ENCODE assay signal across 28 mouse cellular contexts in the genomic region with DNA sequence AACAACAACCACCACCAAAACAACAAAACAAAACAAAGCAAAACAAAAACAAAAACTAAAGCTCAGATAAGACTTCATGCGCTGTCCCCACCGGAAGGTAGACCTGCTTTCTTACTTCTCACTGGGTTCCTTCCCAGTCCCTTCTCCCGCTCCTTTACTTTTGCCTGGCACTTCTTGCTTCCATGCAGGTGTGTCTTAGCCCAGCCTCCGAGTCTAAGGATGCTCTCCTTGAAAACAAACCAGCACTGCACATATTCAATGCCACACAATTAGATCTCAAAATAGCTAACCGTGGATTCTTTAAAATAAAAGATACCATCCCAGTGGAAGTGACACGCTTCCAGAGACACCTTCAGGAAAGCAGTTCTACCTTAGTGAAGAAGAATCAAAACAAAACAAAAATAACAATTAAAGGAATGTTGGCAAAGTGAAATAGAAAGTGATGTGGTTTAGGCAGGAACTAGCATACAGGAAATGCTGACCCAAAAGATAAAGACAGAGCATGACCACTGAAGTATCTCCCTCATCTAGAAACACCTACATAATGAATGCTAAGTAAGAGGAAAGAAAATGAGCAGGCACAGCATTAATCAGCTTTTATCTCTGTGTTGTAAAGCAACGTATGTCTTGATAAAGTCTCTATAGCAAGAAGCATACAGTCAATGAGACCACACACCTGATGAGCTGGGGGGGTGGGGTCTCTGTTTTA.
A peak's percentile ranks its signal among the peaks of the same experiment; 100 is the strongest.
DNase-seq lines count a peak whose midpoint lies in the region; ATAC-seq lines count a peak whose summit lies in the region.
"Had no signal": no experiment of that assay in that cellular context is flagged by ENCODE, and none has a peak within 500 bp of the region (broad histone marks: within the 10 kb centered on the region; RNA-seq: fewer than 3 reads in every experiment).

No protein-coding gene starts in this region.

- H3K9ac ChIP-seq in midbrain, embryonic 11.5 days (ENCODE audit: low read length): no peak overlapping the region
- no peak overlapping the region for H3K9ac ChIP-seq in midbrain, embryonic 14.5 days (replicated peaks; ENCODE audit: low read length)
- H3K9ac ChIP-seq: embryonic facial prominence, embryonic 12.5 days; embryonic facial prominence, embryonic 15.5 days; forebrain, embryonic 12.5 days; forebrain, embryonic 15.5 days; hindbrain, embryonic 14.5 days; intestine, embryonic 15.5 days had no signal

- H3K9me3 ChIP-seq in midbrain, embryonic 11.5 days (ENCODE audit: control insufficient read depth, low read length): no peaks in the 10 kb centered on the region
- H3K9me3 ChIP-seq in midbrain, embryonic 14.5 days (ENCODE audit: control insufficient read depth, low read length): no peaks in the 10 kb centered on the region
- H3K9me3 ChIP-seq: embryonic facial prominence, embryonic 12.5 days; embryonic facial prominence, embryonic 15.5 days; forebrain, embryonic 12.5 days; forebrain, embryonic 15.5 days; intestine, embryonic 15.5 days had no signal

- ATAC-seq in midbrain, embryonic 11.5 days (ENCODE audit: low FRiP score): no peak
- no peak for ATAC-seq in midbrain, embryonic 14.5 days (ENCODE audit: low FRiP score, low TSS enrichment)
- peak; percentile 88 for ATAC-seq in common myeloid progenitor, adult 5-6 weeks (replicated peaks; ENCODE audit: low read depth, poor library complexity, severe bottlenecking)
- ATAC-seq in megakaryocyte progenitor cell, adult 5-6 weeks (replicated peaks; ENCODE audit: poor library complexity): peak; percentile 60
- no peak for ATAC-seq in cerebellum, adult (ENCODE audit: insufficient number of reproducible peaks, low FRiP score, low TSS enrichment)
- ATAC-seq: forebrain, embryonic 15.5 days; hindbrain, postnatal 0 days; intestine, embryonic 15.5 days; Patski had no signal

- peak; percentile 64 for DNase-seq in midbrain, embryonic 11.5 days (ENCODE audit: low spot score, missing footprints)
- no peak for DNase-seq in midbrain, embryonic 14.5 days
- DNase-seq in induced T-regulatory cell, adult 2 months (ENCODE audit: low read depth): peak; percentile 37
- DNase-seq in retina, postnatal 1 day: no peak
- DNase-seq in gastrocnemius, postnatal 25 days: no peak
- DNase-seq: adrenal gland, postnatal 10 days; adrenal gland, postnatal 36 days; cerebellum, adult 11 months; cerebellum, adult 8-10 months; cerebellum, postnatal 14 days; gastrocnemius, adult 2 months; gastrocnemius, postnatal 14 days; kidney, adult 18-20 months; kidney, adult 9 months had no signal

- peaks cover 3% of the 10 kb centered on the region; the same call in 1 of the 2 replicates for H3K4me1 ChIP-seq in midbrain, embryonic 11.5 days (ENCODE audit: control insufficient read depth, insufficient read depth, low read length)
- no peaks in the 10 kb centered on the region for H3K4me1 ChIP-seq in midbrain, embryonic 14.5 days (ENCODE audit: control insufficient read depth, insufficient read depth, low read length)
- H3K4me1 ChIP-seq: embryonic facial prominence, embryonic 12.5 days; embryonic facial prominence, embryonic 15.5 days; forebrain, embryonic 15.5 days; intestine, embryonic 15.5 days had no signal

- 91% methylated on average over 7 of the region's 7 CpGs for WGBS in midbrain, embryonic 11.5 days
- 91% methylated on average over 7 of the region's 7 CpGs for WGBS in midbrain, embryonic 14.5 days

- H3K27ac ChIP-seq in midbrain, embryonic 11.5 days (ENCODE audit: low read depth, low read length): no peak overlapping the region
- no peak overlapping the region for H3K27ac ChIP-seq in midbrain, embryonic 14.5 days (replicated peaks; ENCODE audit: low read depth, low read length)
- H3K27ac ChIP-seq: embryonic facial prominence, embryonic 12.5 days; embryonic facial prominence, embryonic 15.5 days; forebrain, embryonic 12.5 days; forebrain, embryonic 15.5 days; gastrocnemius, adult 2 months; hindbrain, embryonic 14.5 days; hindbrain, postnatal 0 days; intestine, embryonic 15.5 days had no signal

- no peak overlapping the region for H3K4me3 ChIP-seq in midbrain, embryonic 11.5 days (ENCODE audit: low read depth, low read length)
- no peak overlapping the region for H3K4me3 ChIP-seq in midbrain, embryonic 14.5 days (replicated peaks; ENCODE audit: low read depth, low read length)
- H3K4me3 ChIP-seq: embryonic facial prominence, embryonic 12.5 days; embryonic facial prominence, embryonic 15.5 days; forebrain, embryonic 12.5 days; forebrain, embryonic 15.5 days; gastrocnemius, adult 2 months; intestine, embryonic 15.5 days had no signal

- no peaks in the 10 kb centered on the region for H3K27me3 ChIP-seq in midbrain, embryonic 11.5 days (ENCODE audit: control insufficient read depth, insufficient read depth, low read length)
- no peaks in the 10 kb centered on the region for H3K27me3 ChIP-seq in midbrain, embryonic 14.5 days (ENCODE audit: control insufficient read depth, insufficient read depth, low read length)
- H3K27me3 ChIP-seq: CH12.LX; embryonic facial prominence, embryonic 12.5 days; embryonic facial prominence, embryonic 15.5 days; forebrain, embryonic 12.5 days; forebrain, embryonic 15.5 days; intestine, embryonic 15.5 days had no signal

- H3K4me2 ChIP-seq in midbrain, embryonic 11.5 days: no peak overlapping the region
- no peak overlapping the region for H3K4me2 ChIP-seq in midbrain, embryonic 14.5 days (ENCODE audit: low read length)
- H3K4me2 ChIP-seq: embryonic facial prominence, embryonic 12.5 days; embryonic facial prominence, embryonic 15.5 days; forebrain, embryonic 12.5 days; forebrain, embryonic 15.5 days; heart, embryonic 11.5 days; hindbrain, embryonic 14.5 days; intestine, embryonic 15.5 days had no signal

- H3K36me3 ChIP-seq in midbrain, embryonic 11.5 days (ENCODE audit: control insufficient read depth, insufficient read depth, low read length): no peaks in the 10 kb centered on the region
- no peaks in the 10 kb centered on the region for H3K36me3 ChIP-seq in midbrain, embryonic 14.5 days (ENCODE audit: control insufficient read depth, insufficient read depth, low read length)
- H3K36me3 ChIP-seq: embryonic facial prominence, embryonic 12.5 days; embryonic facial prominence, embryonic 15.5 days; forebrain, embryonic 12.5 days; forebrain, embryonic 15.5 days; G1E; intestine, embryonic 15.5 days had no signal

Comparison
In these comparisons a context has a peak if more than half of its experiments do, and no peak if none do; other contexts are left out.
1. DNase-seq: peak in midbrain, embryonic 11.5 days (single experiment) and induced T-regulatory cell, adult 2 months (single experiment); none in midbrain, embryonic 14.5 days (single experiment), retina, postnatal 1 day (single experiment) and gastrocnemius, postnatal 25 days (single experiment).
2. ATAC-seq: peak in common myeloid progenitor, adult 5-6 weeks (single experiment) and megakaryocyte progenitor cell, adult 5-6 weeks (single experiment); none in midbrain, embryonic 11.5 days (single experiment), midbrain, embryonic 14.5 days (single experiment) and cerebellum, adult (single experiment).